Mouse (Mus musculus) cerebellum, postnatal 4 days (tissue): ENCODE measurements at regions not wholly inside any gene's neighbourhood (a gene's known extent, or its start where the extent isn't known, plus 50 kb on each side); places are given as distances from the start of the nearest gene placed in this dataset.

Experiments
- DNase-seq, 2 experiments: peaks; one replicate each; pipeline ENCODE4 v3.0.0; 2022; ENCODE audit warnings: low spot score in 2 of 2, mixed read lengths in 1 of 2

DNA sequence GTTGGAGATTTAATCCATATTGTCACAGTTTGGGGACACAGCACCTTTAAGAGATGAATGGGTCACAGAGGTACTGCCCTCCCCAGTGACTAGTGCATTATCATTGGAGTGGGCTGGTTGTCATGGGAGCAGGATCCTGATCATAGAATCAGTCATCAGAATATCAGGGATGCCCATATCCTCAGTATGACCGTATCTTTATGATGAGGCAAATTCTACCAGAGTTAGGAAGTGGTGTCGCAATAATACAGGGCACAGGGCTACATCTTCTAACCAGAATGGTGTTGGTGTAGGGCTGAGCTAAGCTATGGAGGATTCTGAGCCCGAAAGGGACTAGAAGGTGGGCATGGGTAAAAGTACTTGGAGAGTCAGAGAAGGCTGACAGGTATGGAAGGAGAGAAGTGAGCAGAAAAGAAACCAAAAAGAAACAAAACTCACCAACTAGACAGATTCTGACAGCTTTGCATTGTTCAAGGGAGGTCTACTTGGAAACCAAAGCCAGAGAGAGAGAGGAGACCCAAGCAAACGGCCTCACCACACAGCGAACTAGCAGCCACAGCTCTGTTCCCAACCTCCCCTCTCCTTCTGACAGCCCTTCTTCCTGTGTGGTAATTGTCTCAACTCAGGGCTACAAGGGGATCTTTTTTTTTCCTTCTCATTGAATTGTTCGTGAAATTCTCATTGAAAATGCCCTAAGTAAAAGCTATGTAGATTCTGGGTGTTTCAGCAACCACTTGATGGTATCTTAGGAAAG lies 129.2 kb downstream of the Lrrc30 start:
- DNase-seq, result no peak

DNA sequence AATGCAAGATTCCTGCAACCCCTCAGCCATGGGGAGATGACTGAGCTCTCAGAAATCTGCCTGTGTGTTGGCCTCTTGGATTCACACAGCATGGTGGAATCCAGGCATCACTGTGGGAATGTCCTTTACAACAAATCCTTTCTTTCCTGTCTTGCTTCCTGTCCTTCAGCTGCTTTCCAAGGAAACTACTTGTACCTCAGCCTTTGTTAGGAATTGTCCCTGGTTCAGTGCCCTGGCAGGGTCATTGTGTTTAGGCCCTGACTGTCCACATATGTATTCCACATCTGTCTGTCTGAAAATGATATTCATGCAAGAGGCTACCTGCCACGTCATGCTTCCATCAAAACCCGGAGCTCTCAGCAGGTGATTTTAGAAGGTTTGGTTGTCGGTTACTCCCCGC lies 129.9 kb downstream of the Lrrc30 start:
- no peak for DNase-seq

DNA sequence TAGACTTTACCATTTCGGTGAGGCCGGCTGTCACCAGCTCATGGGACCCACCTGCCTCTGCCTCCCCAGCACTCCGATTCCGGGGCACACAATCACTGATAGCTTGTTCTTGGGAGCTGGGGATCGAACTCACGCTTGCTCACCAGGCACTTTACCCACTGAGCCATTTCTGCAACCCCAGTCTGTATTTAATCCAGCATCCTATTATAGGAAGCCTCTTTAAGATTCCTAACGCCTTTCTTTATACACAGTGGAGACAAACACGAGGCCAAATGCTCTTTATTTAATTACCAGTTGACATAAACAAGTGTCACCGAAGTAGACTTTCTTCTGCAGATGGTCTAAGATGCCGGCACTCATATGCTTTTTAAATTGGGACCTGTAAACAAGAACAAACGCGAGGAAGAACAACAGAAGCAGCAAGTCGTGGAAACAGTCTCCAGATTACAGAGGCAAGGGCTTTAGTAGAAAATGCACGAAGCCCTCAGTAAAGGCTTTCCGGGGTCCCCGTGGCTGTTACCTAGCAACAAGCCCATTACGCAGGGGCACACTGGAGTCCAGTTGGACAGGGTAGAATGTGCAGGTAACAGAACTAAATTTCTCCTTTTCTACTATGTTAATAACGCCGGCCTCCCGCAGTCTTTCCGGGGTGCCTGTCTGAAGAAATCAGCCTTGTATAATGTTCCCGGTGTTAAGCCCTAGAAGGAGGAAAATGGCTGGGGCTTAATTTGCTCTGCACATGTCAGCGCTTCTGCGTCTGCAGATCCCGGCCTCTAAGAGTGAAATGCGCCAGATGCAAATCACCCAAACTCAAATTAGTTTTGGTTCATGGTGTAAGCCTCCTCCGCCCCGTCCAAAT lies 132.5 kb downstream of the Lrrc30 start:
- DNase-seq, result peak in 1 of 2 experiments; percentile 7

DNA sequence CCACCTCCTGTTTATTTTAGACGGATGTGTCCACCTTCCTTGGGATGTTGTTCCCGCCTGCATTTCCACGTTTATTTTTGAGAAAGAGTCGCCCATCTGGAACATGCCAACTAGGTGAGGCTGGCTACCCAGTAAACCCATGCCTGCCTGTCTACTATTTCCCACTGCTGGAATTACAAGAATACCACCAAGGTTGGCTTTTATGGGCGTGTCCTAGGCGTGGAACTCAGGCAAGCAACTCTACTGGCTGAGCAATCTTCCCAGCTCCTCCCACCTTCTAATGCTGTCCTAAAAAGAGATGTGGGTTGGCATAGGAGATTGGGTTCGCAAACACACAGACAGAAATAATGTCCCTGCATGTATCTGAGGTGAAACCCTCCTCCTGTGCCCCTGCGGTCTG lies 135.1 kb downstream of the Lrrc30 start:
- DNase-seq, result no peak

DNA sequence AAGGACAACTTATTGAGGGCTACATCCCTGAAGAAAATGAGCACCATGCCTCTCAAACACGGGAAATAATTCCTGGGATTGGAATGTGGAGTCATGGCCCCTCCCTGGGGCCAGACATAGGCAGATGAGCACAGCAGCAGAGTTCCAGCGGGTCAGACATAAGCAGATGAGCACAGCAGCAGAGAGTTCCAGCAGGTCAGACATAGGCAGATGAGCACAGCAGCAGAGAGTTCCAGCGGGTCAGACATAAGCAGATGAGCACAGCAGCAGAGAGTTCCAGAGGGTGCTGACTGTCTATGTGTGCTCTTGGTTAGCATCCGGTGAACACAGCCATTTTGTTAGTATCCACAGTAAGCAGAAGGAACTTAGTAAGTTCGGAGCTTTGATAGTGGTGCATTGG lies 126.2 kb upstream of the Ptprm start:
- no peak for DNase-seq

DNA sequence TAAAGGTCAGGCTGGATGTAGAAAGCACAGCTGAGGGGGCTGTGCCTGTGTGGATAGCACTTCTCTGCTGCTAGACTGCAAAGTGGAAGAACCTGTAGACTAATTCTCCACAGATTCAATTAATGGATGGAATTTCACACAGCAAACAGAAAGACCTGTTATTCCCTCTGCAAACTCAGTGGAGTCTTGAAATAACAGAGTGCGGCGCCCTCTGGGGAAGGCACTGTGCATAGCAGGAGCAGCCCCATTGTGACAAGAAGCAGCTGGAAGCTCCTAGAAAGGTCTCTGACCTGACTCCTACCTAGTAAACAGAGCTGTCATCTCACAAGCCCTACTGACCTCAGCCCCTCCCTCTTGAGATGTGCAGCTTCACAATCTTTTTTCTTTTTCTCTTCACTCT lies 118.9 kb upstream of the Ptprm start:
- peak; percentile 57 to 70 for DNase-seq

DNA sequence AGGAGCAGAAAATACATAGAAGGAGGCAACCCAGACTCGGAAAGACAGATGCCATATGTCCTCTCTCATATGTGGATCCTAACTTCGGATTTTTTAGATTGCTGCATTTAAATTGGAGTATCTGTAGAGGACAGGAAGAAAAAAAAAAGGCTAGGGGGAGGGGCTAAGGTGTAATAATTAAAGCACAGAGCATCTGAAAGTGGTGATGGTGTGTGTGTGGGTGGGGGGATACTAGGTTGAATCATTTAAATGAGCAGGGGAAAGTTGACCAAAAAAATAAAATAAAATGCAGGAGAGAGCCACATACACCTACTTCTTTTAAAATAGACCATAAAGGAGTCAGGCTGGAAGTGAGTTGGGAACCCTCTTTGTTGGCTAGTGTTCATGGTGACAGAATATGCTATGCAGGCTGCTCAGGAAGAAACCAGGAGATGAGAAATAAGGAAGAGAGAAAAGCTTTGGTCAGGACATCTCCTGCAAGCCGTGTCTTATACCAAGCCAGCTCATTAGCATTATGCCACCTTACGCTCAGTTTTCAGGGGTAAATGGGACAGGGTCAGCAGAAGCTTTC lies 104.7 kb upstream of the Ptprm start:
- DNase-seq, result no peak

DNA sequence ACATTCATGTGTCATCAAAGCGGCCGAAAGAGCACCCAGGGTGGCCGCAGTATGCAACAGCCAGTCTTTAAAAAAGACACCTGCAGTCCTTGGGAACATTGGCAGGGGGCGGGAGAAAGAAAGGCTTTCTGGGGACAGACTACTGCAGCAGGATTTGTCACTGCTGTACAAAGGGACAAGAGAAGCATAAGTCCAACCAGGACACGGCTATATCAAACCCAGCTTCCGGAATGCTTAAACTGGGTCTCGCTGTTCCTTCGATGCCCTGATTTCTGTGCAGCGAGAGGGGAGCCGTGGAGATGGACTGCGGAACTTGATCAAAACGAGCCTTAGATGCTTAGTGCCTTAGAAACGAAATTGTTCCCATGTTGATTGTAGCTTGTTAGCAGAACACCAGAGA lies 97.7 kb upstream of the Ptprm start:
- no peak for DNase-seq

DNA sequence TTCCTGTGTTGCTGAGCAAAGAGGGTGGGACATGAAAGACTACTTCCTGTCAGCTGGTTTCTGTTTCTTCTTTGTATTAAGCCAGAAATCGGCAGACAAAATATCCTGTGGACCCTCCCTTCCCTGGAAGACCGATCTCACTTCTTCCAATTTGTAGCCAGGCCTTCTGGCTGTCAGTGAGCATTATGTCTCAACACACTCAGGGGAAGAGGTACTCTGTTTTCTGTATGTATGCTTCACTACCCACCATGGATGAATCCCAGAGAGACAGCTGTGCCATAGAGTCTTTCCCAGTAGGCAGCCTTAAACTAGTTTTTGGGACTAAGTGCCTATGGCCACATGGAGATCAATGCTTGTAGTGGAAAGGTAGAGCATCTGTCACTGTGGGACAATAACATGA lies 96.8 kb upstream of the Ptprm start:
- no peak for DNase-seq

DNA sequence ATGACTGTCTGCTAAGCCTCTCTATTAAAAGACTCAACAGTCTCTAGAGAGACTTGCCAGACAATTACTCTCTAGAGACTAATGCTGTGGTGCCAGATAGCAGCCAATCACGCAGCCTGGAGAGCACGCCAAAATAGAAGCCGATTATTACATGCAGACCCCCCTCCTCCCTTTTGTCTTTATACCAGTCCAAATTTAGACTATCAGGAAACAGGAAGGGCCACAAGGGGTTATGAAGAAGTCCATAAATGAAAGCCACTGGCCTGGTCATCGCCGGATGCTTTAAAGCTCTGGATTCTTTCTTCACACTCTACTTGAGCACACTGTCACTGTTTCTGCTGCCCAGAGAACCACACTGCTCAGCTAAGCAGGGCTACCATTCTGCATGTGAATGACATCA lies 95.8 kb upstream of the Ptprm start:
- no peak for DNase-seq

DNA sequence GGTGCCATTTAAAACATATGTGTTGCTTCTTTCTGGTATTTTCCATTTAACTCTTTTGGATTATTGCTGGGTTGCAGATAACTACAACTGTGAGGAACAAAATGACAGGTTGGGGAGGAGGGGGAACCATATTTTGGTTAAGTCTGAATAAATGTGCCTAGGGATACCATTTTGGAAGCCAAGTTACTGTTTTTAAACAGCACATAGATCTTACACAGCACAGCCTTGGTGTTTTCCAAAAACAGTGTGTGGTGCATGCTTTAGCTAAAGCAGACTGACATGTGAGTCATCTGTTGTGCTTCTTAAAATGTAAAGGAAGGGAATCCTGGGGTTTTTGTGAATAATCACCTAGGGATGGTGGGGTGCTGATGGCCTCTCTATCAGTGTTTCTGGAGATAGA lies 91.7 kb upstream of the Ptprm start:
- no peak for DNase-seq

DNA sequence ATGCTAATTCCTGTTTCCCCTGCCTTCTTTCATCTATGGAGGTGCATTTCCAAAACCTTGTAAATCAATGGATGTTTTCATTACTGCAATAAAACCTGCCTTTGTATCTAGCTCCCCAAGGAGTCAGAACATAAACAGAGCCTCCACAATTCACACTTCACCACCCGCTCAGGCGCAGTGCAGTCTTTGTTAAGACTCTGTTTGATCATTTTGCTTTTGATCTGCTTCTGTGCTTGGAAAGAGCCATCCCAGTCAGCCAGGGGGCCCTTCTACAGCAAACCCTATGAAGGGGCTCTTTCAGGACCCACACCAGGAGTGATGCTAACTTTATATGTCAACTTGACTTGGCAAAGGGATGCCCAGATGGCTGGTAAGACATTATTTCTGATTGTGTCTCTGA lies 86.7 kb upstream of the Ptprm start:
- DNase-seq, result no peak

DNA sequence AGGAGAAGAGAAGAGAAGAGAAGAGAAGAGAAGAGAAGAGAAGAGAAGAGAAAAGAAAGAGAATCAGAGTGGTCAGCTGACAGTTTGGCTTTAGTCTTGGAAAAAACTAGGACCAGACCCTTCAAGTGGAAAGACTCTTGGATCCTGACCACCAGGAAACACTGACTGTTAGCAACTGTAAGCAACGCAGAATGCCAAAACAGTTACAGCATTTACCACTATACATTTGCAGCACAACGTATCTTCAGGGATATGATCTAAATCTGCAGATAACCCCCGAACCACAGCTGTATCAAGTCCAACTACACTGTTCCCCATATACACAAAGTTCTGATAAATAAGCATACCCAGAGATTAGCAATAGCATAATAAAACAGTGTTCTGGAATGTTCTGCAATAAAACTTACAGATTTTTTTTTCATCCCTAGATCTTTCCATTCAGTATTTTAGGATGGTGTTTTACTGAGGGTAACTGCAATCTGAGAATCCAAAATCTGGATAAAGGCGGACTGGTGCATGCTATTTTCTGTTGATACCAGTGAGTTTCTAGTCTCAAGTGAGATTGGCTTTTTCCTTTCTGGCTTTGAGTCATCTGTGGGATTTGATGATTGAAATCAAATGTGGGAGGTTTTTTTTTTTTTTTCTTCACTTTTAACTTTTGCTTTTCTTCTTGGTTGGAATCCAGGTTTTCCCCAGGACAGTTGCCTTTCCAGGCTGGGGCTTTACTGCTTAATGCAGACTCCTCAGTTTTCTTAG lies 65.9 kb upstream of the Ptprm start:
- DNase-seq, result no peak

DNA sequence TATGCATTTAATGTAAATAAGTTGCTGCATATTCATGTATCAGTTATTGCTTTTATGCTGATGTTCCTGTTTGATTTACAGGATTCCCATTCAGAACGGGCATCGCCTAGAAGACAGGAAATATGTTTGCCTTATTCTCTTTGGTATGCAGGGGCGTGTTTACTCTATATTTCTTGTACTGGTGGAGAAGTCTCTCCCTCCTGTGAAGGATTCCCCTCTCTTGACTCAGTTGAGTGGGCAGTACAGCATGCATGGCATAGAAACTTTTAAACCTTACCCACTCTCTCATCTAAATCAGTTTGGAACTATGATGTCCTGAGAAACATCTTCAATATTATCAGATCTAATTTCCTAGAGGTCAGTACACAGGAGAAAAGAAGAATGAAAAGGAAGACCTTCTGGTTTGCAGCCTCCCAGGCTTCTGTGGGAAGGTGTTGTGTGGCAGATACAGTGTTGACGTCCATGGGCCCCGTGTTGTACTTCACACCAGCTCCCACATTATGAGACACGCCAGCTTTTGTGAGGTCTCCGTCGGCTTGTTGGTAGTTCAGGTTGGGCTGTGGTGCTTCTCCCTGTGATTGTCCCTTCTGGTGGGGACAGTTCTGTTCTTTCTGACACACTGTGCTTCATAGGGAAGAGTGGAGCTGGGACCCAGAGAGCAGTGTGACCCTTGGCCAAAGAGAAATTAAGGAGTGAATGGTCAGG lies 58.4 kb upstream of the Ptprm start:
- no peak for DNase-seq

DNA sequence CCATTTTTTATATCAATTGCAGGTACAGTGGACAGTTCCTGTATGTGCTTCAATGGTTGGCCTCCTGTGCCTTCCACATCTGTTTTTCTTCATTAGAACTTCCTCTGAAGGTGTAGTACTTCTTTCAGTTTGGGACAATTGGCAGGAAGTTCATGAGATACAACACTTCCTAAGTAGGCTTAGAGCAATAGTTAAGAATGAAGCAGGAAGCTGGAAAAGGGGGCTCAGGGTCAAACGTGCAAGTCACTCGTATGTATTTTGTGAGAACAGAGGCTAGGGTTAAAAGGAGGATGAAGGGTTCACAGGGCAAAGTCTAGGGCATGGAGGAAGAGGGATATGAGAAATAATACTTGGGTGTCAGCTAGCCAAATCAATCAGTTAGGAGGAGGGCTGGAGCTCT lies 55.7 kb upstream of the Ptprm start:
- DNase-seq, result no peak

DNA sequence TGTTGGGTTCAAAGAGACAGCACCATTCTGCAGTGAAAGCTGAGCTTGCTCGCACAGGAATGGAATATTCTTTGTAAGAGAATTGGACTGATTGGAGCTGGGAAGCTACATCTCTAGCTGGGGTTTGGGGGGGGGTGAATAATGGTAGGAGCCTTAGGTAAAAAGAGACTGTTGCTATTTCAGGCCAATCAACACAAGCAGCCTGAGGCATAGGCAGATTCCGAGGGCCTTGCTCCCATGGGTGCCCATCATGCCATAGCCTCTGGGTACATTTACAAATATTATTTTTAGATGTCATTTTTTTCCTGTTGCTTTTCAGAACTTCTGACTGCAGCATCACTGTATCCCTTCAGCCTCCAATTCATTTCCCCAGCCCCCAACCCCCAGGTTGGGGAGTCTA lies 51.7 kb upstream of the Ptprm start:
- no peak for DNase-seq
